In genomic region chr12:87919721-87920120, GRCm38 (mm10) we compare ENCODE assay signal across 41 mouse cellular contexts. TPM values are rescaled to one million over a fixed set of nuclear protein-coding genes. Genes with fewer than 3 reads are reported as not detected.
"Had no signal": no experiment of that assay in that cellular context is flagged by ENCODE, and none has a peak within 500 bp of the region (broad histone marks: within the 10 kb centered on the region; RNA-seq: fewer than 3 reads in every experiment).

Gene Gm2035, minus strand, starts transcription at chr12:87919857.

RNA-seq across cellular contexts. Expression of gene Gm2035, which starts in this region (rescaled TPM):
- total RNA-seq: heart, postnatal 10 days; heart, postnatal 14 days; heart, postnatal 25 days; heart, postnatal 36 days; heart, postnatal 4 days; hematopoietic stem cell, adult 5-6 weeks; hindbrain, postnatal 0 days; layer of hippocampus, adult 18-20 months; layer of hippocampus, adult 2 months; layer of hippocampus, adult 8-10 months; layer of hippocampus, postnatal 10 days; layer of hippocampus, postnatal 14 days; layer of hippocampus, postnatal 25 days; layer of hippocampus, postnatal 36 days; left cerebral cortex, adult 18-20 months; left cerebral cortex, adult 2 months; left cerebral cortex, adult 8-10 months had no signal
- polyA plus RNA-seq: heart, embryonic 12.5 days; heart, embryonic 13.5 days; heart, embryonic 14.5 days; heart, embryonic 15.5 days; heart, embryonic 16.5 days; heart, postnatal 0 days; hindbrain, embryonic 10.5 days; hindbrain, embryonic 11.5 days; hindbrain, embryonic 12.5 days; hindbrain, embryonic 13.5 days; hindbrain, embryonic 14.5 days; hindbrain, embryonic 15.5 days; hindbrain, embryonic 16.5 days; hindbrain, postnatal 0 days; inflammation-experienced regulatory T-cells, adult 6 months; intestine, embryonic 14.5 days; intestine, embryonic 15.5 days; intestine, embryonic 16.5 days; intestine, postnatal 0 days; kidney, adult 2 months; kidney, embryonic 14.5 days; kidney, embryonic 15.5 days; kidney, embryonic 16.5 days; kidney, postnatal 0 days; large intestine, adult 2 months had no signal
